Mouse (Mus musculus): ENCODE data around the gene Smc2. TPM values are rescaled to one million over a fixed set of nuclear protein-coding genes. Genes with fewer than 3 reads are reported as not detected.

The Smc2 gene
- 104 TPM for polyA plus RNA-seq (2014; fragmentation: Illumina TruSeq; extraction: RNeasy Lipid Tissue Mini Kit (QIAGEN cat#74804))

GRCm38 (mm10) chr4:52438886-52439664 is at the start of gene Smc2:
Gene Smc2 (plus strand): TSS chr4:52439243.

DNA sequence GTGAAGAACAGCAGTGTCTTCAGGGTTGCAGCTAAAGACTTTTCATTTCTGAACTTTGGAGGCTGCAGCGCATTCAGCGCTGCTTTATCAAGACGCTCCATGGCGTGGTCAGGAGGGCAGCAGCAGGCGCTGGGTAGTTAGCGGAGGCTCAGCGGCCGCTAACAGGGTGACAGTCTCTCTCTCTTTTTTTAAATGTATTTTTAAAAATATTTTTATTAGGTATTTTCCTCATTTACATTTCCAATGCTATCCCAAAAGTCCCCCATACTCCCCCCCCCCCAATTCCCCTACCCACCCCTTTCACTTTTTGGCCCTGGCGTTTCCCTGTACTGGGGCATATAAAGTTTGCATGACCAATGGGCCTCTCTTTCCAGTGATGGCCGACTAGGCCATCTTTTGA is 58.1 kb downstream of the Smc2 start, which contains the start of gene Vma21-ps:
TSS of gene Vma21-ps (minus strand) at position 101 of the 400 bp plus-strand sequence.

Other genes with a start within 250 kb of the Smc2 start
- gene Vma21-ps, start 58.0 kb downstream of the Smc2 start, polyA plus RNA-seq (2014; fragmentation: Illumina TruSeq; extraction: RNeasy Lipid Tissue Mini Kit (QIAGEN cat#74804)): not detected
- not detected for gene Toporsl, start 157.0 kb downstream of the Smc2 start, polyA plus RNA-seq (2014; fragmentation: Illumina TruSeq; extraction: RNeasy Lipid Tissue Mini Kit (QIAGEN cat#74804))